Mouse (Mus musculus): ENCODE measurements around the gene Tcerg1l. TPM values are rescaled to one million over a fixed set of nuclear protein-coding genes. Genes with fewer than 3 reads are reported as not detected.

Gene Tcerg1l
- polyA plus RNA-seq, 1 experiment from 2014 or later, result 4.3 TPM

GRCm38 (mm10) chr7:138222951-138223350 is 174.6 kb downstream of the Tcerg1l start:
- H3K9me3 ChIP-seq (ENCODE audit: control insufficient read depth, low read length), result no peaks in the 10 kb centered on the region
- H3K4me2 ChIP-seq (replicated peaks; ENCODE audit: low read depth, low read length), result no peak overlapping the region
- ATAC-seq (ENCODE audit: low FRiP score) (no peak), DNase-seq (ENCODE audit: low spot score) (no peak)
- no peak overlapping the region for H3K4me3 ChIP-seq (ENCODE audit: low read depth, low read length)
- H3K27ac ChIP-seq (ENCODE audit: low read depth, low read length), result no peak overlapping the region
- no peaks in the 10 kb centered on the region for H3K27me3 ChIP-seq (ENCODE audit: control insufficient read depth, insufficient read depth, low read length)
- WGBS, result 67% methylated on average over 4 of the region's 4 CpGs
- H3K4me1 ChIP-seq (replicated peaks; ENCODE audit: control insufficient read depth, insufficient read depth, low read length), result no peaks in the 10 kb centered on the region
- no peak overlapping the region for H3K9ac ChIP-seq (ENCODE audit: low read depth, low read length)
- no peaks in the 10 kb centered on the region for H3K36me3 ChIP-seq (ENCODE audit: control insufficient read depth, insufficient read depth, low read length)

GRCm38 (mm10) chr7:138217556-138218098 is 179.9 kb downstream of the Tcerg1l start:
- WGBS, result 78% methylated on average over 6 of the region's 6 CpGs
- ATAC-seq (ENCODE audit: low FRiP score) (no peak), DNase-seq (ENCODE audit: low spot score) (no peak)
- no peak overlapping the region for H3K4me3 ChIP-seq (ENCODE audit: low read depth, low read length)
- no peaks in the 10 kb centered on the region for H3K27me3 ChIP-seq (ENCODE audit: control insufficient read depth, insufficient read depth, low read length)
- H3K4me2 ChIP-seq (replicated peaks; ENCODE audit: low read depth, low read length), result no peak overlapping the region
- H3K4me1 ChIP-seq (replicated peaks; ENCODE audit: control insufficient read depth, insufficient read depth, low read length), result no peaks in the 10 kb centered on the region
- H3K36me3 ChIP-seq (ENCODE audit: control insufficient read depth, insufficient read depth, low read length), result no peaks in the 10 kb centered on the region
- H3K9ac ChIP-seq (ENCODE audit: low read depth, low read length), result no peak overlapping the region
- H3K9me3 ChIP-seq (ENCODE audit: control insufficient read depth, low read length), result no peaks in the 10 kb centered on the region
- no peak overlapping the region for H3K27ac ChIP-seq (ENCODE audit: low read depth, low read length)

GRCm38 (mm10) chr7:138215177-138215830 is 182.2 kb downstream of the Tcerg1l start:
- WGBS, result 72% methylated on average over 15 of the region's 15 CpGs
- H3K27ac ChIP-seq (ENCODE audit: low read depth, low read length), result no peak overlapping the region
- H3K9ac ChIP-seq (ENCODE audit: low read depth, low read length), result no peak overlapping the region
- no peaks in the 10 kb centered on the region for H3K9me3 ChIP-seq (ENCODE audit: control insufficient read depth, low read length)
- no peak for DNase-seq (ENCODE audit: low spot score)
- ATAC-seq (ENCODE audit: low FRiP score), result no peak
- no peaks in the 10 kb centered on the region for H3K4me1 ChIP-seq (replicated peaks; ENCODE audit: control insufficient read depth, insufficient read depth, low read length)
- H3K27me3 ChIP-seq (ENCODE audit: control insufficient read depth, insufficient read depth, low read length), result no peaks in the 10 kb centered on the region
- H3K4me2 ChIP-seq (replicated peaks; ENCODE audit: low read depth, low read length), result no peak overlapping the region
- H3K36me3 ChIP-seq (ENCODE audit: control insufficient read depth, insufficient read depth, low read length), result no peaks in the 10 kb centered on the region
- no peak overlapping the region for H3K4me3 ChIP-seq (ENCODE audit: low read depth, low read length)

- no peak for ATAC-seq (ENCODE audit: low FRiP score)
- H3K27me3 ChIP-seq (ENCODE audit: control insufficient read depth, insufficient read depth, low read length), result no peaks in the 10 kb centered on the region
- DNase-seq (ENCODE audit: low spot score), result no peak
- H3K4me3 ChIP-seq (ENCODE audit: low read depth, low read length), result no peak overlapping the region
- no peak overlapping the region for H3K27ac ChIP-seq (ENCODE audit: low read depth, low read length)
- no peak overlapping the region for H3K9ac ChIP-seq (ENCODE audit: low read depth, low read length)
- H3K4me1 ChIP-seq (replicated peaks; ENCODE audit: control insufficient read depth, insufficient read depth, low read length), result no peaks in the 10 kb centered on the region
- H3K36me3 ChIP-seq (ENCODE audit: control insufficient read depth, insufficient read depth, low read length), result no peaks in the 10 kb centered on the region
- no peaks in the 10 kb centered on the region for H3K9me3 ChIP-seq (ENCODE audit: control insufficient read depth, low read length)
- H3K4me2 ChIP-seq (replicated peaks; ENCODE audit: low read depth, low read length), result no peak overlapping the region
- WGBS, result 88% methylated on average over 9 of the region's 9 CpGs
Observed at GRCm38 (mm10) chr7:138214710-138215109, 182.8 kb downstream of the Tcerg1l start.

GRCm38 (mm10) chr7:138209769-138210168 is 187.8 kb downstream of the Tcerg1l start:
- Histone ChIP-seq H3K27ac (ENCODE audit: low read depth, low read length) (no peak overlapping the region), H3K4me1 (replicated peaks; ENCODE audit: control insufficient read depth, insufficient read depth, low read length) (no peaks in the 10 kb centered on the region; the same call in 1 of the 2 replicates), H3K9ac (ENCODE audit: low read depth, low read length) (no peak overlapping the region), H3K27me3 (ENCODE audit: control insufficient read depth, insufficient read depth, low read length) (no peaks in the 10 kb centered on the region), H3K9me3 (ENCODE audit: control insufficient read depth, low read length) (no peaks in the 10 kb centered on the region), H3K36me3 (ENCODE audit: control insufficient read depth, insufficient read depth, low read length) (no peaks in the 10 kb centered on the region), H3K4me2 (replicated peaks; ENCODE audit: low read depth, low read length) (no peak overlapping the region), H3K4me3 (ENCODE audit: low read depth, low read length) (no peak overlapping the region)
- ATAC-seq (ENCODE audit: low FRiP score) (no peak), DNase-seq (ENCODE audit: low spot score) (no peak)
- 78% methylated on average over 5 of the region's 5 CpGs for WGBS

- no peaks in the 10 kb centered on the region for H3K27me3 ChIP-seq (ENCODE audit: control insufficient read depth, insufficient read depth, low read length)
- 93% methylated on average over 2 of the region's 2 CpGs for WGBS
- no peak for ATAC-seq (ENCODE audit: low FRiP score)
Observed at GRCm38 (mm10) chr7:138205124-138205523, 192.4 kb downstream of the Tcerg1l start.

GRCm38 (mm10) chr7:138202162-138202832 is 195.2 kb downstream of the Tcerg1l start:
- Histone ChIP-seq H3K9me3 (ENCODE audit: control insufficient read depth, low read length) (no peaks in the 10 kb centered on the region), H3K9ac (ENCODE audit: low read depth, low read length) (no peak overlapping the region), H3K27me3 (ENCODE audit: control insufficient read depth, insufficient read depth, low read length) (no peaks in the 10 kb centered on the region), H3K36me3 (ENCODE audit: control insufficient read depth, insufficient read depth, low read length) (no peaks in the 10 kb centered on the region), H3K27ac (ENCODE audit: low read depth, low read length) (no peak overlapping the region), H3K4me2 (replicated peaks; ENCODE audit: low read depth, low read length) (no peak overlapping the region), H3K4me1 (replicated peaks; ENCODE audit: control insufficient read depth, insufficient read depth, low read length) (no peaks in the 10 kb centered on the region; the same call in 1 of the 2 replicates), H3K4me3 (ENCODE audit: low read depth, low read length) (no peak overlapping the region)
- ATAC-seq (ENCODE audit: low FRiP score) (no peak), DNase-seq (ENCODE audit: low spot score) (no peak)
- WGBS, result 81% methylated on average over 15 of the region's 15 CpGs

More at GRCm38 (mm10) chr7:138205124-138205523, 192.4 kb downstream of the Tcerg1l start:
- Histone ChIP-seq H3K27ac (ENCODE audit: low read depth, low read length) (no peak overlapping the region), H3K9ac (ENCODE audit: low read depth, low read length) (no peak overlapping the region), H3K4me3 (ENCODE audit: low read depth, low read length) (no peak overlapping the region), H3K4me1 (replicated peaks; ENCODE audit: control insufficient read depth, insufficient read depth, low read length) (no peaks in the 10 kb centered on the region; the same call in 1 of the 2 replicates), H3K9me3 (ENCODE audit: control insufficient read depth, low read length) (no peaks in the 10 kb centered on the region), H3K4me2 (replicated peaks; ENCODE audit: low read depth, low read length) (no peak overlapping the region), H3K36me3 (ENCODE audit: control insufficient read depth, insufficient read depth, low read length) (no peaks in the 10 kb centered on the region)
- DNase-seq (ENCODE audit: low spot score), result no peak

GRCm38 (mm10) chr7:138199333-138200058 is 198.0 kb downstream of the Tcerg1l start:
- H3K27ac ChIP-seq (ENCODE audit: low read depth, low read length), result no peak overlapping the region
- WGBS, result 70% methylated on average over 10 of the region's 10 CpGs
- ATAC-seq (ENCODE audit: low FRiP score), result no peak

More at GRCm38 (mm10) chr7:138199333-138200058, 198.0 kb downstream of the Tcerg1l start:
- Histone ChIP-seq H3K36me3 (ENCODE audit: control insufficient read depth, insufficient read depth, low read length) (no peaks in the 10 kb centered on the region), H3K4me3 (ENCODE audit: low read depth, low read length) (no peak overlapping the region), H3K9me3 (ENCODE audit: control insufficient read depth, low read length) (no peaks in the 10 kb centered on the region), H3K9ac (ENCODE audit: low read depth, low read length) (no peak overlapping the region), H3K27me3 (ENCODE audit: control insufficient read depth, insufficient read depth, low read length) (no peaks in the 10 kb centered on the region), H3K4me2 (replicated peaks; ENCODE audit: low read depth, low read length) (no peak overlapping the region), H3K4me1 (replicated peaks; ENCODE audit: control insufficient read depth, insufficient read depth, low read length) (no peaks in the 10 kb centered on the region)
- DNase-seq (ENCODE audit: low spot score), result no peak
